Mouse (Mus musculus) hindbrain, postnatal 0 days (tissue): ENCODE measurements around the gene Gm9857. TPM values are rescaled to one million over a fixed set of nuclear protein-coding genes. Genes with fewer than 3 reads are reported as not detected.

Experiments used
- ATAC-seq: fragments of 200-750 bp; cut with Nextera tagmentation; 2 replicates; pipeline ENCODE4 v1.8.0; 2017; ENCODE audit warnings: mild to moderate bottlenecking, moderate TSS enrichment, moderate library complexity
- DNase-seq: peaks from one replicate; pipeline ENCODE4 v3.0.0-alpha.2; 2015; ENCODE audit warnings: low spot score
- H3K27ac ChIP-seq: fragments of 300-500 bp; sonication (generic); 2 replicates; pipeline ENCODE4 v1.5.1; 2014; ENCODE audit warnings: mild to moderate bottlenecking
- H3K27me3 ChIP-seq: fragments of 300-500 bp; sonication (generic); 2 replicates; pipeline ENCODE4 v1.6.1; 2014; ENCODE audit warnings: low read length, mixed read lengths; ENCODE audit not compliant: insufficient read depth
- H3K36me3 ChIP-seq: fragments of 300-500 bp; sonication (generic); 2 replicates; pipeline ENCODE4 v1.6.1; 2014; ENCODE audit warnings: low read length, mixed read lengths; ENCODE audit not compliant: insufficient read depth
- H3K4me1 ChIP-seq: fragments of 300-500 bp; sonication (generic); 2 replicates; pipeline ENCODE4 v1.6.1; 2014; ENCODE audit warnings: antibody characterized with exemption, low read length, mixed read lengths; ENCODE audit not compliant: insufficient read depth
- H3K4me2 ChIP-seq: fragments of 300-500 bp; sonication (generic); 2 replicates; pipeline ENCODE4 v1.6.1; 2014; ENCODE audit warnings: low read depth, mild to moderate bottlenecking, low read length, moderate library complexity, mixed read lengths
- H3K4me3 ChIP-seq: fragments of 300-500 bp; sonication (generic); 2 replicates; pipeline ENCODE4 v1.5.1; 2014; ENCODE audit warnings: low read length
- H3K9ac ChIP-seq: fragments of 300-500 bp; sonication (generic); replicated peaks from 2 replicates; pipeline ENCODE4 v1.6.1; 2014; ENCODE audit warnings: mild to moderate bottlenecking, low read length, moderate library complexity, mixed read lengths
- H3K9me3 ChIP-seq: fragments of 300-500 bp; sonication (generic); 2 replicates; pipeline ENCODE4 v1.6.1; 2016; ENCODE audit warnings: low read length, mixed read lengths
- CTCF ChIP-seq: IDR thresholded peaks from 2 replicates; pipeline ENCODE4 v1.5.1; 2016; ENCODE audit warnings: antibody characterized with exemption, control low read depth, low read depth
- WGBS: fragments of 180-500 bp; shearing (Covaris S2); extraction: QIAGEN DNeasy Blood & Tissue Kit; methylation state at CpG from one replicate; pipeline ENCODE4 v1.1.7; 2014; 5-methylcytosine and 5-hydroxymethylcytosine counted together
- polyA plus RNA-seq: library from polyadenylated mRNA; unstranded; fragments of >200 nt; fragmentation: Nextera tagmentation; extraction: Ambion mirVana; gene quantifications from 2 replicates; pipeline ENCODE4 v1.2.1, GENCODE M21; 2015
- total RNA-seq: library from RNA; depleted of rRNA; stranded (reverse); fragments of >200 nt; gene quantifications from 2 replicates; pipeline ENCODE4 v1.2.3, GENCODE M21; 2014; rRNA removed

Gene Gm9857
- total and polyA plus RNA-seq, 2 experiments from 2014 or later: 0.54 TPM; not detected in 1

DNA sequence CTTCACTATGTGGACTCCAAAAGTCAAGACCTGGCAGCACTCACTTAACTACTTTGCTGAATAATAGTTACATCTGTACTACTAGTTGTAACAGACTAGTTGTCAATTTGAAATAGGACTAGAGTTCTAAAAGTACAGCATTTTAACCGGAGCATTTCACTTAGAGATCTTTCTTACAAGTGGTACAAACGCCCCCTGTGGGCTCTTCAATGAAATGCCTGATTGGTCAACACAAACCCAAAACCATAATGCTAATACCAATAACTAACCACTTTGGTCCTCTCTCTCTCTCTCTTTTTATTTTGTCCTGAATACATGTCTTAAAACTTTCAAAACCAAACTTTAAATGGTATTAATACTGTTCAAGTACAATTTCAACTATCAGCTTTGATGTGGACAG is 38.2 kb downstream of the Gm9857 start:
- no peak overlapping the region for H3K4me3 ChIP-seq
- 42% methylated on average over 2 of the region's 2 CpGs for WGBS
- H3K9me3 ChIP-seq: no peaks in the 10 kb centered on the region
- H3K4me1 ChIP-seq: no peaks in the 10 kb centered on the region
- H3K27ac ChIP-seq: no peak overlapping the region
- H3K9ac ChIP-seq: no peak overlapping the region
- no peak for TF ChIP-seq CTCF
- DNase-seq: peak; percentile 31
- H3K27me3 ChIP-seq: no peaks in the 10 kb centered on the region
- no peak overlapping the region for H3K4me2 ChIP-seq
- no peak for ATAC-seq
- H3K36me3 ChIP-seq: peaks cover 21% of the 10 kb centered on the region

DNA sequence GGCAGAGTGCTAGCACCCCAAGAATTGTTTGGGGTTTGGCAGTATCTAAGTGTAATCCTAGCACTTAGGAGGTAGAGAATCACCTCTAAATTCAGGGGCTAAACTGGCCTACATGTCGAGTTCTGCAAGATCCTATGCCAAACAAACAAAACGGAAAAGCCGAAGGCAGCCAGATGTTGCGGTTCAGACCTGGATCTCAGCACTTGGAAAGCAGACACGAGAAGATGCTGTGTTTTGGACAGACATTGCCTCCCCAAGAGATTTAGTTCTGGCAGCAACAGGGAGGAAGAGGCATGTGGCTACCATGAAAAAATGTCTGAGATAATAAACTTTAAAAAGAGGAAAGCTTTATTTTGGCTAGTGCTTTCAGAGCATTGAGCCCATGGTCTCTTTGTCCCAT is 39.6 kb downstream of the Gm9857 start:
- ATAC-seq (no peak), DNase-seq (no peak)
- Histone ChIP-seq H3K9ac (no peak overlapping the region), H3K36me3 (peaks cover 19% of the 10 kb centered on the region), H3K9me3 (no peaks in the 10 kb centered on the region), H3K4me3 (no peak overlapping the region), H3K4me1 (no peaks in the 10 kb centered on the region), H3K4me2 (no peak overlapping the region), H3K27ac (no peak overlapping the region), H3K27me3 (no peaks in the 10 kb centered on the region)
- 78% methylated on average over 5 of the region's 5 CpGs for WGBS
- no peak for TF ChIP-seq CTCF

DNA sequence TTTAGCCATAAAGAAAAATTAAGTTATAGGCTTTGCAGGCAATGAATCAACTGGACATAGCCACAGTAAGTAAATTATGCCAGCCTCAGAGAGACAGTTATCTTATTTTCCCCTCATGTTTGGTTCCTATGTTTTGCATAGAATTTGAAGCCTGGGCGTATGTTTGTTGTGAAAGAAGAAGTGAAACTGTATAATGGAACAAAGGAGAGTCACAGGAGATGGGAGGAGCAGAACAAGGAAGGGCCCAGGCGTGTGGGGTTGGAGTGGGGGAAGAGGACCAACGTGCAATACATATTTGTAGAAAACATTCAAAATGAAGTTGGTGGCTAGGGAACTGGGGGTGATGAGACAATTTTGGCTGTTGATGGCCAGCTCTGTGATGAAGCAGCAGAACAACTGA is 40.1 kb downstream of the Gm9857 start:
- ATAC-seq (no peak), DNase-seq (no peak)
- TF ChIP-seq CTCF: no peak
- Histone ChIP-seq H3K4me3 (no peak overlapping the region), H3K27ac (no peak overlapping the region), H3K36me3 (peaks cover 18% of the 10 kb centered on the region), H3K27me3 (no peaks in the 10 kb centered on the region), H3K9me3 (no peaks in the 10 kb centered on the region), H3K4me2 (no peak overlapping the region), H3K4me1 (no peaks in the 10 kb centered on the region), H3K9ac (no peak overlapping the region)
- 92% methylated on average over 3 of the region's 3 CpGs for WGBS

DNA sequence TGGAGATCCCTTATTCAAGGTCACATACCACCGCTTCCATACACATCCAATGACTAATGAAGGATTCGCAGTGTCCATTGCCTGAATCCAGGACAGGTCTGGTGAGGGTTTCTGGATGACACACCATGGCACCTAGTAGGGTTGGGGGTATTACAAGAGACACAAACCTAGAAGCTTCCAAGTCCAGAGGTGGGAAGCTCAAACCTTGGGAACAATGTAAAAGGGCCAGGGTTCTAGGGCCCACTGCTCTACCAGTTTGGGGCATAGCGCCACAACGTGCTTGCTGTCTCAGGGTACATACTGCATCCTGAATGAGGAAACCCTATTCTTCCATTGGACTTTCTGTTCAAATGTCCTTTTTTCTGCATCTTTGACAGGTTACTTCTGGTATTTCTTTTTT is 41.6 kb downstream of the Gm9857 start:
- TF ChIP-seq CTCF: no peak
- Histone ChIP-seq H3K27me3 (no peaks in the 10 kb centered on the region), H3K27ac (no peak overlapping the region), H3K4me1 (no peaks in the 10 kb centered on the region), H3K9ac (no peak overlapping the region), H3K4me2 (no peak overlapping the region), H3K9me3 (no peaks in the 10 kb centered on the region), H3K36me3 (peaks cover 3% of the 10 kb centered on the region; the same call in 1 of the 2 replicates), H3K4me3 (no peak overlapping the region)
- ATAC-seq (peak; percentile 52; the same call in 1 of the 2 replicates), DNase-seq (no peak)
- 93% methylated on average over 4 of the region's 4 CpGs for WGBS

DNA sequence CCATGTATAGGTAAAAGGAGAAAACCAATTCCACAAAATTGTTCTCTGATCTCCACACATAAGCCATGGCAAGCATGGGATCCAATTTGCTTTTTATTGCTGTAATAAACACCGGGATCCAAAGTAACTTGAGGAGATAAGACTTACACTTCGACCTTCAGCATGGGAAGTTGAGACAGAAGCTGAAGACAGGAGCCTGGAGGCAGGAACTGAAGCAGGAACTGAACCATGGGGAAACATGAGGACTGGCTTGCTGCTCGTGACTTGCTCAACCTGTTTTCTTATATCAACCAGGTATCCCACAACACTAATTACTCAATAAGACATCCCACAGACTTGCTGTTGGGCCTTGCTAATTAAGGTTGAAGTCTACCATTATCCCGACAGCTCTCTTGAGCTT is 47.3 kb downstream of the Gm9857 start:
- H3K9ac ChIP-seq: no peak overlapping the region
- H3K9me3 ChIP-seq: no peaks in the 10 kb centered on the region
- H3K27ac ChIP-seq: no peak overlapping the region
- H3K27me3 ChIP-seq: no peaks in the 10 kb centered on the region
- no peak overlapping the region for H3K4me3 ChIP-seq
- H3K36me3 ChIP-seq: no peaks in the 10 kb centered on the region
- WGBS: 77% methylated on average over 4 of the region's 4 CpGs
- no peaks in the 10 kb centered on the region for H3K4me1 ChIP-seq
- DNase-seq (no peak), ATAC-seq (no peak)
- no peak overlapping the region for H3K4me2 ChIP-seq
- no peak for TF ChIP-seq CTCF

DNA sequence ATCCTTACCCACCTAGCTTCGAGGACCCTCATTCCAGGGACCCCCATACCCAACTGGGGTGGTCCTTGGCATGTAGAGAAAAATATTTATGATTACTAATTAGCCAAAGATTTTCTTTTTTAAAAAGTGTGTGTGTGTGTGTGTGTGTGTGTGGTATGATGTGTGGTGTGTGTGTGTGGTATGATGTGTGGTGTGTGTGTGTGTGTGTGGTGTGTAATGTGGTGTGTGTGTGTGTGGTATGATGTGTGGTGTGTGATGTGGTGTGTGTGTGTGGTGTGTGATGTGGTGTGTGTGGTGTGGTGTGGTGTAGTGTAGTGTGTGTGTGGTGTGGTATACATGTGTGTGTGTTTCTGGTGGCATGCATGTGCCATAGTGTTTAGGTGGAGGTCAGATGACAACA is 48.2 kb downstream of the Gm9857 start:
- DNase-seq (no peak), ATAC-seq (0 out of 2 replicates have a peak, but pooled peaks have one; percentile 32)
- H3K9ac ChIP-seq: no peak overlapping the region
- H3K9me3 ChIP-seq: no peaks in the 10 kb centered on the region
- no peak overlapping the region for H3K27ac ChIP-seq
- H3K4me1 ChIP-seq: no peaks in the 10 kb centered on the region
- H3K4me2 ChIP-seq: no peak overlapping the region
- TF ChIP-seq CTCF: no peak
- no peak overlapping the region for H3K4me3 ChIP-seq
- H3K36me3 ChIP-seq: no peaks in the 10 kb centered on the region
- 69% methylated on average over 1 of the region's 1 CpGs for WGBS
- H3K27me3 ChIP-seq: no peaks in the 10 kb centered on the region

Other genes starting within 250 kb of the Gm9857 start
- 12.9 and 13.5 TPM in 2 replicates for gene Gpsm2, start 218.1 kb downstream of the Gm9857 start, total RNA-seq
- 16.8 and 18.0 TPM in 2 replicates for gene Gpsm2, start 218.1 kb downstream of the Gm9857 start, polyA plus RNA-seq
- not detected in 2 replicates for gene Aknad1, start 200.8 kb downstream of the Gm9857 start, total RNA-seq
- gene Aknad1, start 200.8 kb downstream of the Gm9857 start, polyA plus RNA-seq: not detected in 2 replicates
- 7.6 and 34.3 TPM in 2 replicates for gene Stxbp3, start 99.9 kb downstream of the Gm9857 start, total RNA-seq
- 13.4 and 17.1 TPM in 2 replicates for gene Stxbp3, start 99.9 kb downstream of the Gm9857 start, polyA plus RNA-seq
- 0.14 and 0.16 TPM in 2 replicates for gene Fndc7, start 50.4 kb downstream of the Gm9857 start, total RNA-seq
- 0.06 TPM in 1 of 2 replicates, not detected in the other for gene Fndc7, start 50.4 kb downstream of the Gm9857 start, polyA plus RNA-seq
- 23.8 and 26.7 TPM in 2 replicates for gene Prpf38b, start 28.7 kb downstream of the Gm9857 start, total RNA-seq
- gene Prpf38b, start 28.7 kb downstream of the Gm9857 start, polyA plus RNA-seq: 39.4 and 41.8 TPM in 2 replicates
- 1.0 and 2.2 TPM in 2 replicates for gene Henmt1, start 572 bp downstream of the Gm9857 start, total RNA-seq
- 2.0 and 2.6 TPM in 2 replicates for gene Henmt1, start 572 bp downstream of the Gm9857 start, polyA plus RNA-seq
- gene Fam102b, start 87.2 kb upstream of the Gm9857 start, total RNA-seq: 64.4 and 69.4 TPM in 2 replicates
- 22.5 and 23.7 TPM in 2 replicates for gene Fam102b, start 87.2 kb upstream of the Gm9857 start, polyA plus RNA-seq
- gene Slc25a54, start 140.0 kb upstream of the Gm9857 start, total RNA-seq: not detected in 2 replicates
- gene Slc25a54, start 140.0 kb upstream of the Gm9857 start, polyA plus RNA-seq: not detected in 2 replicates
- gene Slc25a24, start 182.7 kb upstream of the Gm9857 start, total RNA-seq: 3.0 TPM in 2 replicates
- gene Slc25a24, start 182.7 kb upstream of the Gm9857 start, polyA plus RNA-seq: 3.1 and 3.4 TPM in 2 replicates